Mouse (Mus musculus) frontal cortex, adult (tissue): ENCODE data around the gene 1700080E11Rik.
"Not testable (repeated sequence)": the region's sequence is repeated elsewhere in the genome, so short reads cannot be mapped to it uniquely, and the experiment has no call there.

Experiments
- ATAC-seq: cut with Nextera tagmentation; 2 replicates; pipeline ENCODE4 v1.9.2; 2017; ENCODE audit warnings: mild to moderate bottlenecking, moderate library complexity, mixed read lengths; ENCODE audit not compliant: low TSS enrichment

Gene 1700080E11Rik

GRCm38 (mm10) chr9:105144992-105145391 is at the start of gene 1700080E11Rik:
Gene 1700080E11Rik (minus strand): TSS chr9:105145092.
- no peak for ATAC-seq

- peak; percentile 44 for ATAC-seq
These were observed 41.8 kb upstream of the 1700080E11Rik start for GRCm38 (mm10) chr9:105186725-105187124.

- ATAC-seq: no peak
These were observed 37.5 kb upstream of the 1700080E11Rik start for GRCm38 (mm10) chr9:105182392-105182791.

GRCm38 (mm10) chr9:105139204-105139603 is 5.7 kb downstream of the 1700080E11Rik start:
- ATAC-seq: no peak

- ATAC-seq: no peak
These were observed 8.5 kb downstream of the 1700080E11Rik start for GRCm38 (mm10) chr9:105136404-105136803.

GRCm38 (mm10) chr9:105134536-105134935 is 10.4 kb downstream of the 1700080E11Rik start:
- ATAC-seq: no peak

GRCm38 (mm10) chr9:105132002-105132367 is 12.9 kb downstream of the 1700080E11Rik start:
- no peak for ATAC-seq

GRCm38 (mm10) chr9:105131253-105132001 is 13.5 kb downstream of the 1700080E11Rik start, which contains the start of gene Nudt16:
Gene Nudt16 (minus strand): TSS chr9:105131824.
- peak; percentile 96 for ATAC-seq

GRCm38 (mm10) chr9:105130331-105130730 is 14.6 kb downstream of the 1700080E11Rik start:
- ATAC-seq: no peak

- not testable (repeated sequence) for ATAC-seq
These were observed 19.7 kb downstream of the 1700080E11Rik start for GRCm38 (mm10) chr9:105125206-105125605.

- ATAC-seq: no peak
These were observed 41.0 kb downstream of the 1700080E11Rik start for GRCm38 (mm10) chr9:105103893-105104292.

- no peak; the same call in 1 of the 2 replicates for ATAC-seq
These were observed 43.0 kb downstream of the 1700080E11Rik start for GRCm38 (mm10) chr9:105101911-105102310.

GRCm38 (mm10) chr9:105100807-105101570 is 43.9 kb downstream of the 1700080E11Rik start:
- ATAC-seq: no peak
